Mouse (Mus musculus) midbrain, embryonic 14.5 days (tissue): ENCODE data around the gene Kif26b. TPM values are rescaled to one million over a fixed set of nuclear protein-coding genes. Genes with fewer than 3 reads are reported as not detected.

Experiments
- ATAC-seq: fragments of 200-750 bp; cut with Nextera tagmentation; 2 replicates; pipeline ENCODE4 v1.8.0; 2017; ENCODE audit warnings: moderate number of reproducible peaks, moderate library complexity; ENCODE audit not compliant: low FRiP score, low TSS enrichment
- DNase-seq: peaks from one replicate; pipeline ENCODE4 v3.0.0-alpha.2; 2015
- H3K27ac ChIP-seq: fragments of 300-500 bp; sonication (generic); replicated peaks from 2 replicates; pipeline ENCODE4 v1.5.1; 2014; ENCODE audit warnings: mild to moderate bottlenecking, low read depth, low read length, moderate library complexity
- H3K27me3 ChIP-seq: fragments of 300-500 bp; sonication (generic); 2 replicates; pipeline ENCODE4 v1.6.1; 2014; ENCODE audit warnings: low read length, control low read depth, mixed read lengths; ENCODE audit not compliant: control insufficient read depth, insufficient read depth
- H3K36me3 ChIP-seq: fragments of 300-500 bp; sonication (generic); 2 replicates; pipeline ENCODE4 v1.6.1; 2014; ENCODE audit warnings: low read length, control low read depth; ENCODE audit not compliant: control insufficient read depth, insufficient read depth
- H3K4me1 ChIP-seq: fragments of 300-500 bp; sonication (generic); 2 replicates; pipeline ENCODE4 v1.6.1; 2014; ENCODE audit warnings: mild to moderate bottlenecking, antibody characterized with exemption, low read length, control low read depth; ENCODE audit not compliant: control insufficient read depth, insufficient read depth
- H3K4me2 ChIP-seq: fragments of 300-500 bp; sonication (generic); 2 replicates; pipeline ENCODE4 v1.6.1; 2014; ENCODE audit warnings: mild to moderate bottlenecking, low read length, moderate library complexity
- H3K4me3 ChIP-seq: fragments of 300-500 bp; sonication (generic); replicated peaks from 2 replicates; pipeline ENCODE4 v1.5.1; 2014; ENCODE audit warnings: low read depth, low read length
- H3K9ac ChIP-seq: fragments of 300-500 bp; sonication (generic); replicated peaks from 2 replicates; pipeline ENCODE4 v1.6.1; 2014; ENCODE audit warnings: mild to moderate bottlenecking, low read length, moderate library complexity
- H3K9me3 ChIP-seq: fragments of 300-500 bp; sonication (generic); 2 replicates; pipeline ENCODE4 v1.6.1; 2016; ENCODE audit warnings: low read length, control low read depth, mixed read lengths; ENCODE audit not compliant: control insufficient read depth
- WGBS: fragments of 180-500 bp; shearing (Covaris S2); extraction: QIAGEN DNeasy Blood & Tissue Kit; methylation state at CpG from one replicate; pipeline ENCODE4 v1.1.7; 2014; 5-methylcytosine and 5-hydroxymethylcytosine counted together
- polyA plus RNA-seq: library from polyadenylated mRNA; unstranded; fragments of >200 nt; fragmentation: Nextera tagmentation; extraction: Ambion mirVana; gene quantifications from 2 replicates; pipeline ENCODE4 v1.2.1, GENCODE M21; 2014

Kif26b gene
- polyA plus RNA-seq, 1 experiment from 2014 or later: 12.8 TPM

- H3K4me1 ChIP-seq: no peaks in the 10 kb centered on the region
- no peak overlapping the region for H3K4me2 ChIP-seq
- no peak overlapping the region for H3K9ac ChIP-seq
- DNase-seq (no peak), ATAC-seq (no peak)
- 82% methylated on average over 3 of the region's 3 CpGs for whole genome bisulfite sequencing
- H3K27ac ChIP-seq: no peak overlapping the region; the same call in 1 of the 2 replicates
- no peak overlapping the region for H3K4me3 ChIP-seq
- no peaks in the 10 kb centered on the region for H3K27me3 ChIP-seq
- no peaks in the 10 kb centered on the region for H3K9me3 ChIP-seq
- no peaks in the 10 kb centered on the region for H3K36me3 ChIP-seq
Observed at GRCm38 (mm10) chr1:178820079-178820478, 291.2 kb downstream of the Kif26b start.

DNA sequence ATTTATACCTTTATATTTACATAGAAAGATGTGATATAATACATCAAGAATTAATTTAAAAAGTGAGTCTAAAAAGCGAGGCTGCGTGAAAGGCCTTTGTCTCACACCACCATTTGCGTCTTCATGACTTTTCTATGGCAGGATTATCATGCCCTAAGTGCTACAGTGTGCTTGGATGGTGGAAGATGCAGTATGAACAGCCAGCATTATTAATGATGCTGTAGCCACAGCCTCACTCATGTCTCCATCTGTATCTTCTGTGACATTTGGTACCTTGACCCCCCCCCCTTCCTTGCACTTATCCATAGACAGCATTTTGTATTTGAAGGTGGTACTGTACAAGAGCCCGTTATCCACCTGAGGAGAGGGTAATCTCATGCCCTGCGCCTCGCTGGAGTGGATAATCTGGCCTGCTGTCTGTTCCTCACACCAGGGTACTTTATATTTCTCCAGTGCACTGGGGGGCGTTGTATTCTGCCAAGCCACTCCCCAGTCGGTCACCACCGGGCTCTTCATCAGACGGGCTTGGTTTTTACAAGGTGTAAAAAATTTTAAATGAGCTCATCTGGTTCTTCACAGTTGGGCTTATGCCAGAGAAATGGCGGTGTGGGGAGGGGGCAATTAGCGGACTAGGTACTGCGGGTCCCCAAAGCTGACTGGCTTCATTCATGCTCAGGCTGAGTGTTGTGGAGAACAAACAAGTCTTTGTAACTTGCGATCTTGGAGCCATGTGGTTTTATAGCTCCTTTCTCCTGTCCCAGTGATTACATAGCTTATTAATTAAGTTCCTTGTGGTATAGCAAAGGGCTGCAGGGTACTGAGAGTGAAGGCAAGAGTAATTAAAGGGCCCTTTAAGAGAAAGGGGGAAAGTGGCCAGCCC lies 291.9 kb downstream of the Kif26b start:
- WGBS: 70% methylated on average over 14 of the region's 14 CpGs
- Histone ChIP-seq H3K4me3 (no peak overlapping the region), H3K27me3 (no peaks in the 10 kb centered on the region), H3K27ac (no peak overlapping the region), H3K36me3 (no peaks in the 10 kb centered on the region), H3K9ac (no peak overlapping the region), H3K9me3 (no peaks in the 10 kb centered on the region), H3K4me1 (no peaks in the 10 kb centered on the region), H3K4me2 (no peak overlapping the region)
- DNase-seq (peak; percentile 41), ATAC-seq (peak; percentile 55; the same call in 1 of the 2 replicates)

GRCm38 (mm10) chr1:178824871-178825270 lies 295.9 kb downstream of the Kif26b start:
- 44% methylated on average over 5 of the region's 5 CpGs for WGBS
- Histone ChIP-seq H3K27ac (no peak overlapping the region), H3K36me3 (no peaks in the 10 kb centered on the region), H3K9me3 (no peaks in the 10 kb centered on the region), H3K9ac (no peak overlapping the region), H3K4me3 (no peak overlapping the region), H3K4me1 (no peaks in the 10 kb centered on the region), H3K4me2 (no peak overlapping the region), H3K27me3 (no peaks in the 10 kb centered on the region)
- DNase-seq: no peak
- no peak for ATAC-seq

- Histone ChIP-seq H3K4me3 (no peak overlapping the region), H3K4me2 (no peak overlapping the region), H3K27ac (no peak overlapping the region), H3K36me3 (no peaks in the 10 kb centered on the region), H3K4me1 (no peaks in the 10 kb centered on the region), H3K9ac (no peak overlapping the region), H3K27me3 (no peaks in the 10 kb centered on the region), H3K9me3 (no peaks in the 10 kb centered on the region)
- 84% methylated on average over 3 of the region's 3 CpGs for WGBS
- no peak for DNase-seq
- ATAC-seq: no peak
Observed at GRCm38 (mm10) chr1:178827223-178827622, 298.3 kb downstream of the Kif26b start.

- ATAC-seq: no peak
- no peaks in the 10 kb centered on the region for H3K9me3 ChIP-seq
- no peak overlapping the region for H3K9ac ChIP-seq
- no peak overlapping the region for H3K4me3 ChIP-seq
- peak; percentile 28 for DNase-seq
- 62% methylated on average over 4 of the region's 4 CpGs for WGBS
- no peaks in the 10 kb centered on the region for H3K36me3 ChIP-seq
- no peaks in the 10 kb centered on the region for H3K4me1 ChIP-seq
- no peaks in the 10 kb centered on the region for H3K27me3 ChIP-seq
- H3K4me2 ChIP-seq: no peak overlapping the region
- H3K27ac ChIP-seq: no peak overlapping the region
Observed at GRCm38 (mm10) chr1:178829456-178829855, 300.5 kb downstream of the Kif26b start.

GRCm38 (mm10) chr1:178832571-178832970 lies 303.6 kb downstream of the Kif26b start:
- Histone ChIP-seq H3K9ac (no peak overlapping the region), H3K27ac (no peak overlapping the region), H3K9me3 (no peaks in the 10 kb centered on the region), H3K27me3 (no peaks in the 10 kb centered on the region), H3K4me3 (no peak overlapping the region), H3K4me1 (no peaks in the 10 kb centered on the region), H3K36me3 (no peaks in the 10 kb centered on the region), H3K4me2 (no peak overlapping the region)
- WGBS: 81% methylated on average over 6 of the region's 6 CpGs
- DNase-seq: no peak
- ATAC-seq: no peak

DNA sequence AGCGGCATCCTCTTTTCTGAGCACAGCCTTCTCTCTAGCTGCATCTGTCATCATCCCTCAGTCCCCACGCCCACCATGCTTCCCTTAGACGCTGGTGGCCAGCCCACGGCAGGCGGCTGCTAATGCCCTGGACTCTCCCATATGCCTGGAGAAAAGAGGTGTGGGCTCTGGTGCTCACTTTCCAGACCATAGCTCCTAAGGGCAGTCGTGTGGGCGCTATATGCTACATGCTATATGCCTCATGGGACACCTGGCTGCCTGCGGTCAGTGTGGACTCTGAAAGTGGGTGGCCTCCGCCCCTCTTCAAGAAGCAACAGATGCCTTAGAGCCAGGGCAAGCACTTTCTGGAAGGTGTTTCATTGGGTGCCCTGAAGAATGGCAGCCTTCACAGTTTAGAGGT lies 306.9 kb downstream of the Kif26b start:
- no peaks in the 10 kb centered on the region for H3K4me1 ChIP-seq
- H3K36me3 ChIP-seq: no peaks in the 10 kb centered on the region
- H3K4me2 ChIP-seq: no peak overlapping the region
- no peak for ATAC-seq
- no peak overlapping the region for H3K9ac ChIP-seq
- DNase-seq: no peak
- H3K9me3 ChIP-seq: no peaks in the 10 kb centered on the region
- H3K4me3 ChIP-seq: no peak overlapping the region
- H3K27me3 ChIP-seq: no peaks in the 10 kb centered on the region
- no peak overlapping the region for H3K27ac ChIP-seq
- WGBS: 79% methylated on average over 9 of the region's 9 CpGs

DNA sequence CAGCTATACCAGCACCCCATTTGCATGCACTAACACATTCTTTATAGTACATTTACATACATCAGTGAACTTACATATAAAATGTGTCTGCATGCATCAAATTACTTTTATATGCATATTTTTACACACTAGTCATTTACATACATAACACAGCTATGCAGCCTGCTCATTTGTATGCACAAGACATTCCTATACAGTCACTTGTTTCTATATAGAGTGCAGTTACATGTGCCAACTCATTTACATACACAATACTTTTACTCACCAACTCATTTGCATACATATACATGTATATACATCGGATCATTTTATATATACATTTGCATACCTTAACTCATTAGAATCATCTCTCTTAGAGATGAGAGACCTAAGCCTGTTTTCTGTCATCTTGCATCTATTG lies 308.1 kb downstream of the Kif26b start:
- Histone ChIP-seq H3K27me3 (no peaks in the 10 kb centered on the region), H3K4me1 (no peaks in the 10 kb centered on the region), H3K36me3 (no peaks in the 10 kb centered on the region), H3K9me3 (no peaks in the 10 kb centered on the region), H3K27ac (no peak overlapping the region), H3K9ac (no peak overlapping the region), H3K4me3 (no peak overlapping the region), H3K4me2 (no peak overlapping the region)
- ATAC-seq (no peak), DNase-seq (no peak)
- WGBS: 85% methylated on average over 1 of the region's 1 CpGs

DNA sequence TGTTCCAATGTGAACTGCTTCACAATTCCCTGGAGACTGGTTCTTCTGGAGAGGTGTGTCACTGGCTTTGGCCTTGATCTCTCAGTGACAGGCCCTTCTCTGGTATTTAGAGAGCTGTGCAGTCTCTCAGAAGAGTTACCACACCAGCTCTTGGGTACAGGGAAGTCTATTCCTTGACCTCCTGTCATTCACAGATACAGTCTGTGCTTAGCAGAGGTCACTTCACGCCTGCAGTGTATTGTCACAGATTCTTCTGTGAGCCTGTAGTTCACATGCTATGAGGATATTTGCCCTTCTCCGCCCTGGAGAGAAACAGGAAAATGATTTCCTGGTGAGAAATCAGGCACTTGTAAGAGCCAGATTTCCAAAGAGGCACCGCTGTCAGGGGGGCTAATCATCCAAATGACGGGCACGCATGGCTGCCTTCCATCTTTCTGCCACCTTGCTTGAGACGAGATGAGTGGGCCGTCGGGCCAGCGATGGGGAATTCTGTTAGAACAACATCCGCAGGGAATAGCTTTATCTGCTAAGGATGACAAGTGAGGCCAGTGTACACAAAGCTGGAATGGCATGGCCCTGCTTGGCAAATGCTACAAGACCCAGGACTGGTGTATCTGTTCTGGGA lies 309.9 kb downstream of the Kif26b start:
- Histone ChIP-seq H3K9me3 (no peaks in the 10 kb centered on the region), H3K4me3 (no peak overlapping the region), H3K27me3 (no peaks in the 10 kb centered on the region), H3K4me2 (no peak overlapping the region), H3K4me1 (no peaks in the 10 kb centered on the region), H3K36me3 (no peaks in the 10 kb centered on the region), H3K27ac (0 out of 2 replicates have a peak overlapping the region, but pooled peaks have one; percentile 5), H3K9ac (no peak overlapping the region)
- no peak for ATAC-seq
- WGBS: 48% methylated on average over 10 of the region's 10 CpGs
- DNase-seq: peak; percentile 46
